Mouse (Mus musculus) lung, postnatal 0 days (tissue): ENCODE data around the gene Cnot1. TPM values are rescaled to one million over a fixed set of nuclear protein-coding genes. Genes with fewer than 3 reads are reported as not detected.

Source experiments
- ATAC-seq: fragments of 200-750 bp; cut with Nextera tagmentation; 2 replicates; pipeline ENCODE4 v1.8.0; 2017; ENCODE audit warnings: moderate library complexity
- DNase-seq: peaks from one replicate; pipeline ENCODE4 v3.0.0-alpha.2; 2016; ENCODE audit warnings: low spot score
- H3K27ac ChIP-seq: fragments of 300-500 bp; sonication (generic); 2 replicates; pipeline ENCODE4 v1.5.1; 2014; ENCODE audit warnings: antibody characterized with exemption, mild to moderate bottlenecking, low read length, mixed read lengths
- H3K27me3 ChIP-seq: fragments of 300-500 bp; sonication (generic); replicated peaks from 2 replicates; pipeline ENCODE4 v1.6.1; 2014; ENCODE audit warnings: low read length, mixed read lengths; ENCODE audit not compliant: insufficient read depth
- H3K36me3 ChIP-seq: fragments of 300-500 bp; sonication (generic); 2 replicates; pipeline ENCODE4 v1.6.1; 2014; ENCODE audit warnings: low read length, mixed read lengths; ENCODE audit not compliant: insufficient read depth
- H3K4me1 ChIP-seq: fragments of 300-500 bp; sonication (generic); 2 replicates; pipeline ENCODE4 v1.6.1; 2014; ENCODE audit warnings: antibody characterized with exemption, low read depth, low read length, mixed read lengths; ENCODE audit not compliant: insufficient read depth
- H3K4me2 ChIP-seq: fragments of 300-500 bp; sonication (generic); replicated peaks from 2 replicates; pipeline ENCODE4 v1.6.1; 2014; ENCODE audit warnings: low read depth, mild to moderate bottlenecking, low read length, moderate library complexity, mixed read lengths
- H3K4me3 ChIP-seq: fragments of 300-500 bp; sonication (generic); 2 replicates; pipeline ENCODE4 v1.5.1; 2014; ENCODE audit warnings: low read depth, low read length
- H3K9ac ChIP-seq: fragments of 300-500 bp; sonication (generic); replicated peaks from 2 replicates; pipeline ENCODE4 v1.6.1; 2014; ENCODE audit warnings: low read depth, mild to moderate bottlenecking
- H3K9me3 ChIP-seq: fragments of 300-500 bp; sonication (generic); 2 replicates; pipeline ENCODE4 v1.6.1; 2016; ENCODE audit warnings: low read length, mixed read lengths
- CTCF ChIP-seq: IDR thresholded peaks from 2 replicates; pipeline ENCODE4 v1.5.1; 2016; ENCODE audit warnings: antibody characterized with exemption, mild to moderate bottlenecking
- EP300 ChIP-seq: IDR thresholded peaks from 2 replicates; pipeline ENCODE4 v1.6.1; 2016; ENCODE audit warnings: antibody characterized with exemption, mild to moderate bottlenecking, control low read depth
- WGBS: fragments of 180-500 bp; shearing (Covaris S2); extraction: QIAGEN DNeasy Blood & Tissue Kit; methylation state at CpG from one replicate; pipeline ENCODE4 v1.1.7; 2014; 5-methylcytosine and 5-hydroxymethylcytosine counted together
- polyA plus RNA-seq: library from polyadenylated mRNA; unstranded; fragments of >200 nt; fragmentation: Nextera tagmentation; extraction: Ambion mirVana; gene quantifications from 2 replicates; pipeline ENCODE4 v1.2.1, GENCODE M21; 2015

Gene Cnot1
- polyA plus RNA-seq, 1 experiment from 2014 or later: 21.5 TPM

DNA sequence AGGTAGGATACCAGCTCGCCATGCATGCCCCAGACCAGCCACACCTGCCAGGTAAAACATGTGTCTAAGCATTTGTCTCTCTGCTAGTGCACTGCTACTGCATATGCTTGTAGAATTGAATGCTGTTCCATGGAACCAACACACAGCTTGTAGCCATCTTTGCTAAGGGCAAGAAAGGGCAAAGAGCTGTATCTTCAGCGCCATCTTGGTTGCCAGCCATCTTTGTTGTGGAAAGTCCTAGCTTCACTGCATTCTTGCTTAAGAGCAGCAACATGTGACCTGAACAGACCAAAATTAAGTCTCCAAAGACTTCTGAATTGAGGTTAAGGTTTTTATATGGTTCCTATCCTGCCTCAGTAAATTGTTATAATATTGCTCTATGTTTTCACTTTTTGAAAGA, 25.5 kb downstream of the Cnot1 start:
- WGBS: 94% methylated on average over 2 of the region's 2 CpGs
- Histone ChIP-seq H3K9me3 (no peaks in the 10 kb centered on the region; the same call in 1 of the 2 replicates), H3K4me2 (no peak overlapping the region), H3K4me3 (no peak overlapping the region), H3K27ac (no peak overlapping the region), H3K36me3 (0 out of 2 replicates have a peak, but pooled peaks cover 5% of the 10 kb centered on the region), H3K27me3 (no peaks in the 10 kb centered on the region), H3K4me1 (no peaks in the 10 kb centered on the region), H3K9ac (no peak overlapping the region)
- DNase-seq (no peak), ATAC-seq (no peak)
- TF ChIP-seq EP300 (no peak), CTCF (no peak)

GRCm38 (mm10) chr8:95781085-95781484, 26.2 kb downstream of the Cnot1 start:
- 0 out of 2 replicates have a peak, but pooled peaks cover 5% of the 10 kb centered on the region for H3K36me3 ChIP-seq

DNA sequence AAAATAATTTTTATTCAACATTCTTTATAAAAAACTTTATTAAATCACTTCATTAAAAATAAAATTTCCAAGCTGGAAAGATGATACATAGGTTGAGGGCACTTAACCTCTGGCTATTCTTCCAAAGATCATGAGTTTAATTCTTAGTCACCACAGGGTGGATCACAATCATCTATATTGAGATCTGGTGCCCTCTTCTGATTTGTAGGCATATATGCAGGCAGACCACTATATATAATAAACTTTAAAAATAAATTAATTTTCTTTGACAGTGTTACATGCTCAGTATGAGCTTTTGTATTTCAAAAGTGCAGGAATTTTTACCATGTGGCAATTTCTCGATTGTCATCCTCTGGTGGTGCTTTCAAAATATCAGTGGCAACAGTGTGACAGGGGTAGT, 43.1 kb downstream of the Cnot1 start:
- Histone ChIP-seq H3K27me3 (no peaks in the 10 kb centered on the region), H3K36me3 (peaks cover 59% of the 10 kb centered on the region), H3K4me2 (no peak overlapping the region), H3K4me1 (no peaks in the 10 kb centered on the region), H3K9me3 (no peaks in the 10 kb centered on the region), H3K4me3 (no peak overlapping the region), H3K27ac (no peak overlapping the region), H3K9ac (no peak overlapping the region)
- ATAC-seq (no peak), DNase-seq (no peak)
- TF ChIP-seq CTCF (no peak), EP300 (no peak)
- WGBS: 88% methylated on average over 1 of the region's 1 CpGs

More at GRCm38 (mm10) chr8:95781085-95781484, 26.2 kb downstream of the Cnot1 start:
- peak; percentile 24 for DNase-seq
- 64% methylated on average over 3 of the region's 3 CpGs for WGBS
- Histone ChIP-seq H3K4me1 (no peaks in the 10 kb centered on the region), H3K4me2 (no peak overlapping the region), H3K9ac (no peak overlapping the region), H3K9me3 (no peaks in the 10 kb centered on the region; the same call in 1 of the 2 replicates), H3K27me3 (no peaks in the 10 kb centered on the region), H3K27ac (no peak overlapping the region), H3K4me3 (no peak overlapping the region)
- TF ChIP-seq CTCF (no peak), EP300 (0 out of 2 replicates have a peak, but pooled peaks have one; percentile 15)
- ATAC-seq: peak; percentile 63

GRCm38 (mm10) chr8:95760323-95760722, 46.9 kb downstream of the Cnot1 start:
- no peak for TF ChIP-seq EP300
- TF ChIP-seq CTCF: no peak

DNA sequence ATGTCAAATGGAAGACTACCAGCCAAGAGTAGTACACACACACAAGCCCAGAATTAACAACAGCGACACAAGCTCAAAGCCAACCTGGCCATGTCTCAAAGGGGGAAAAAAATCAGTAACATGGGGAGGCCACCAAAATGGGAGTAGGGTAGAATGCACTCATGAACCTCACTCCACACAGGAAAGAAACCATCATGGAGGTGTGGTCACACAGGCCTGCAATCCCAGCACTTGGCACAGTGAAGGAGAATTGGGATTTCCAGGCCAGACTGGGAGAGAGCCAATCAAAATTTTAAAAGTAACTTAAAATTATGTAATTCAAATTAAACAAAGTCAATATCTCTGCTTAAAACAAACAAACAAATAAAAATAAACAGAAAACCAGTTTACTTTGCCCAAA, 55.3 kb downstream of the Cnot1 start:
- no peaks in the 10 kb centered on the region for H3K9me3 ChIP-seq
- WGBS: 100% methylated on average over 1 of the region's 1 CpGs
- TF ChIP-seq CTCF: no peak
- no peak for TF ChIP-seq EP300

More at GRCm38 (mm10) chr8:95760323-95760722, 46.9 kb downstream of the Cnot1 start:
- Histone ChIP-seq H3K36me3 (peaks cover 50% of the 10 kb centered on the region), H3K9me3 (no peaks in the 10 kb centered on the region), H3K4me3 (no peak overlapping the region), H3K4me1 (no peaks in the 10 kb centered on the region), H3K27me3 (no peaks in the 10 kb centered on the region), H3K4me2 (no peak overlapping the region), H3K27ac (no peak overlapping the region), H3K9ac (no peak overlapping the region)
- ATAC-seq (no peak), DNase-seq (no peak)
- 39% methylated on average over 6 of the region's 6 CpGs for WGBS

DNA sequence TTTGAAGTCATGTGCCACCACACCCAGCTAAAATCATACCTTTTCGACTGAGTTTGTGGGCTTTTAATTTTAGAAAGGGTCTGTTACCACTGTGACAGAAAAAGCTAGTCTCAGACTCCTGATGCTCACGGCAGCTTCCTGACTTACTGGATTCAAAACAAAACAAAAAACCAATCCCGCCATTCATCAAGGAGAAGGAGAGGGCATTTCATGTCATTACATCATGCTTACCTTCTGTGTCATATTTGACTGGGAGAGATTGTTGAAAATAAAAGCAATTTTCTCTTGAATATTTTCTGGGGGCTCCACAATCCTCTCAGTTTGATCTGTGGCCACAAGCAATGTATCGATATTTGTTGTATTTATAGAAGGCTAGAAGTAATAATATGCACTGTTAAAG, 59.2 kb downstream of the Cnot1 start:
- TF ChIP-seq EP300: no peak
- TF ChIP-seq CTCF: no peak
- no peak overlapping the region for H3K27ac ChIP-seq
- H3K4me3 ChIP-seq: no peak overlapping the region
- H3K9me3 ChIP-seq: no peaks in the 10 kb centered on the region
- H3K36me3 ChIP-seq: peaks cover 59% of the 10 kb centered on the region
- H3K9ac ChIP-seq: no peak overlapping the region
- no peaks in the 10 kb centered on the region for H3K27me3 ChIP-seq
- 92% methylated on average over 4 of the region's 4 CpGs for WGBS
- DNase-seq (no peak), ATAC-seq (no peak)
- H3K4me1 ChIP-seq: no peaks in the 10 kb centered on the region
- no peak overlapping the region for H3K4me2 ChIP-seq

More for the DNA sequence above, 55.3 kb downstream of the Cnot1 start:
- H3K4me1 ChIP-seq: no peaks in the 10 kb centered on the region
- DNase-seq: no peak
- H3K27me3 ChIP-seq: no peaks in the 10 kb centered on the region
- no peak for ATAC-seq
- H3K9ac ChIP-seq: no peak overlapping the region
- no peak overlapping the region for H3K4me2 ChIP-seq
- H3K4me3 ChIP-seq: no peak overlapping the region
- no peak overlapping the region for H3K27ac ChIP-seq
- H3K36me3 ChIP-seq: peaks cover 37% of the 10 kb centered on the region; the same call in 1 of the 2 replicates

DNA sequence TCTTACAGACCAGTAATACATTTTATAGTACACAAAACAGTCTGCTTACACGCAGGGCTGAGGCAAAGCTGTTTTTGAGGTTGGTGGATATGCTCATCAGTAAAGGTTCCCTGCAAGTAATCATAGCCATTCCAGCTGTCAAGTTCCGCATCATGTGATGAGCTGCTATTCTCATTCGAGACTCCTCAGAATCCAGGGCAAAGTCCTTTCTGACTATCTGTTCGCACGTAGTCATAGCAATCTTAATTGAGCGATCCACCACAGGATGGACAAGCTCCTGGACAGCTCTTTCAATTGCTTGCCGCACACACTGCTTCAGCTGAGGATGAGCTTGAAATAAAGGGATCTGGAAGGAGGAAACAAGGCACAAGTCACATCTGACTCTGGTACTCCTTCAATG, 65.5 kb downstream of the Cnot1 start:
- Histone ChIP-seq H3K4me1 (no peaks in the 10 kb centered on the region), H3K9ac (no peak overlapping the region), H3K27ac (no peak overlapping the region), H3K4me3 (no peak overlapping the region), H3K4me2 (no peak overlapping the region), H3K36me3 (peaks cover 72% of the 10 kb centered on the region), H3K9me3 (no peaks in the 10 kb centered on the region), H3K27me3 (no peaks in the 10 kb centered on the region)
- no peak for DNase-seq
- no peak for ATAC-seq
- TF ChIP-seq EP300 (no peak), CTCF (no peak)
- 95% methylated on average over 7 of the region's 7 CpGs for WGBS
